Mouse (Mus musculus) B cell, adult 2 months (primary cell): ENCODE data around the gene Bcas2.
A peak's percentile ranks its signal among the peaks of the same experiment; 100 is the strongest.

Experiments used
- DNase-seq, 2 experiments: peaks; one replicate each; pipeline ENCODE4 v3.0.0; 2022

Bcas2 gene

DNA sequence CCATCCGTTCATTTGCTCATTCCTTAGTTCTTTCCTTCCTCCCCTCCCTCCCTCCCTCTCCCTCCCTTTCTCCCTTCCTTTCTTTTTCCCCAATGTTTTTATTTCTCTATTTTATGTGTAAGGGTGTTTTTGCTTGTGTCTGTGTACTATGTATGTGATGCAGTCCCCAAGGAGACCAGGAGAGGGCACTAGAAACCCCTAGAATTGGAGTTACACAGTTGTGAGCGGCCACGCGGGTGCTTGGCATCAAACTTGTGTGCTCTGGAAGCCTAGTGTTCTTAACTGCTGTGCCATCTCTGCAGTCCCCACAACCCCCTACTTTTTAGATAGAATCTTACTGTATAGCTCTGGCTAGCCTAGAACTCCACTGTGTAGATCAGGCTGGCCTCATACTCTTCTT is 52.3 kb downstream of the Bcas2 start:
- peak; percentile 32 to 37 for DNase-seq

DNA sequence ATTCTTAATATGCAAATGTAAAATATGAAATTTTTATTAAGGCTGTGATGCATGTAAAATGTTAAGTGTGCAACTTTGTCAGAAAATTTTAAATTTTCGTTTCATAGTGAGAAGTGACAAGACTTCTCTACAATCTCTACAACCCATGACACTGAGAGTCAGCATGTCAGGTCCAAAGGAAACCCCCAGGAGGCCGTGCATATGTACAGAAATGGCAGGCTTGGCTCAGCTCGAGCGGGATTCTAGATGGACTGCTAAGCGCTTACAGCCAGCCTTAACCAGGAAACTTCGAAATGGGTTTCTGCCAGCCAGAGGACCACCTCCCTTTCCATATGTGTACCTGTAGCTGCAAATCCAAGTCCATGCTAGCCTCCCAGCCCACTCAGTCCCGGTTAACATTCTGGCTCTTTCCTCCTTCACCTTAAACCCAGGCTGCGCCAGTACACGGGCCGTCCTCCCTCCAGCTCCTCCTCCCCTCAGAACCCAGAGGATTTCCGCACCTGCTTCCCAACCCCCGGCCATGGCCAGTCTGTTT is 52.8 kb downstream of the Bcas2 start:
- DNase-seq = no peak

DNA sequence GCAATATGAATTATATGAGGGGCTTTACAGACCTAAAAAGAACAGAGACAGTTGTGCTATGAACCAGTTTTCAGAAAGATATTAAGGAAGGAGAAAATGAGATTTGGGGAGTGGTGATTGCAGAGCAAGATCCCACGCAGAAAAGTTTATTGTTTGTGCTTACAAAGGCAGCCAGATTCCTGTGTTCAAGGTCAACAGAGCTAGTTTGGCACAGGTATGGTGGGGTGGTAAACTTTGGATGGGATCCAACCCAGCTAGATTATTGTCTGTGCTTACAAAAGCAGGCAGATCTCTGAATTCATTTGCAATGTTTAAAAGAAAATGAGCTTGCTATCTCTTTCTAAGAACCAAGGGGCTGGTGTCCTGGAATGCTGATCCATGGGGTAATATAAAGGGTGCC is 56.3 kb downstream of the Bcas2 start:
- no peak for DNase-seq
